Mouse (Mus musculus): ENCODE measurements at regions not wholly inside any gene's neighbourhood (a gene's known extent, or its start where the extent isn't known, plus 50 kb on each side); places are given as distances from the start of the nearest gene placed in this dataset.

- DNase-seq (ENCODE audit: extremely low spot score, low spot score), result no peak
Measured at GRCm38 (mm10) chr9:89532435-89532834, 90.5 kb downstream of the Minar1 start.

- no peak for DNase-seq (ENCODE audit: extremely low spot score, low spot score)
Measured at GRCm38 (mm10) chr9:89524137-89524536, 98.8 kb downstream of the Minar1 start.

GRCm38 (mm10) chr9:89523705-89524104 lies 99.2 kb downstream of the Minar1 start:
- no peak for DNase-seq (ENCODE audit: extremely low spot score, low spot score)

- no peak for DNase-seq (ENCODE audit: extremely low spot score, low spot score)
Measured at GRCm38 (mm10) chr9:89508407-89509101, 114.4 kb downstream of the Minar1 start.

GRCm38 (mm10) chr9:89502083-89502482 lies 120.8 kb downstream of the Minar1 start:
- no peak for DNase-seq (ENCODE audit: extremely low spot score, low spot score)

- DNase-seq (ENCODE audit: extremely low spot score, low spot score), result peak; percentile 26
Measured at GRCm38 (mm10) chr9:89497399-89497749, 125.6 kb downstream of the Minar1 start.

- peak; percentile 53 for DNase-seq (ENCODE audit: extremely low spot score, low spot score)
Measured at GRCm38 (mm10) chr9:89496729-89497398, 126.1 kb downstream of the Minar1 start.

- no peak for DNase-seq (ENCODE audit: extremely low spot score, low spot score)
Measured at GRCm38 (mm10) chr9:89487601-89488000, 135.3 kb downstream of the Minar1 start.

GRCm38 (mm10) chr9:89479406-89479805 lies 143.5 kb downstream of the Minar1 start:
- DNase-seq (ENCODE audit: extremely low spot score, low spot score), result no peak

GRCm38 (mm10) chr9:89461190-89461589 lies 161.7 kb downstream of the Minar1 start:
- DNase-seq (ENCODE audit: extremely low spot score, low spot score), result peak; percentile 56

GRCm38 (mm10) chr9:89456666-89457065 lies 166.3 kb downstream of the Minar1 start:
- no peak for DNase-seq (ENCODE audit: extremely low spot score, low spot score)

GRCm38 (mm10) chr9:89449656-89450055 lies 173.3 kb downstream of the Minar1 start:
- DNase-seq (ENCODE audit: extremely low spot score, low spot score), result peak; percentile 34

All from neural tube, embryonic 10.5 days (tissue).